Mouse (Mus musculus) heart, postnatal 0 days (tissue): ENCODE measurements at regions not wholly inside any gene's neighbourhood (a gene's known extent, or its start where the extent isn't known, plus 50 kb on each side); places are given as distances from the start of the nearest gene placed in this dataset.

Source experiments
- ATAC-seq: fragments of 200-750 bp; cut with Nextera tagmentation; 2 replicates; pipeline ENCODE4 v1.8.0; 2017; ENCODE audit warnings: low read depth, moderate number of reproducible peaks, moderate library complexity; ENCODE audit not compliant: insufficient read depth
- DNase-seq: peaks from one replicate; pipeline ENCODE4 v3.0.0-alpha.2; 2016; ENCODE audit warnings: low spot score
- H3K27ac ChIP-seq: fragments of 300-500 bp; sonication (generic); 2 replicates; pipeline ENCODE4 v1.5.1; 2014; ENCODE audit warnings: low read depth, mild to moderate bottlenecking
- H3K27me3 ChIP-seq: fragments of 300-500 bp; sonication (generic); 2 replicates; pipeline ENCODE4 v1.6.1; 2014; ENCODE audit warnings: low read length, mixed read lengths; ENCODE audit not compliant: control insufficient read depth, insufficient read depth
- H3K36me3 ChIP-seq: fragments of 300-500 bp; sonication (generic); replicated peaks from 2 replicates; pipeline ENCODE4 v1.6.1; 2014; ENCODE audit warnings: low read length, mixed read lengths; ENCODE audit not compliant: control insufficient read depth, insufficient read depth
- H3K4me1 ChIP-seq: fragments of 300-500 bp; sonication (generic); 2 replicates; pipeline ENCODE4 v1.6.1; 2014; ENCODE audit warnings: antibody characterized with exemption; ENCODE audit not compliant: control insufficient read depth, insufficient read depth
- H3K4me2 ChIP-seq: fragments of 300-500 bp; sonication (generic); 2 replicates; pipeline ENCODE4 v1.6.1; 2014; ENCODE audit warnings: low read depth, mild to moderate bottlenecking, low read length, moderate library complexity
- H3K4me3 ChIP-seq: fragments of 300-500 bp; sonication (generic); 2 replicates; pipeline ENCODE4 v1.5.1; 2014; ENCODE audit warnings: low read depth, low read length
- H3K9ac ChIP-seq: fragments of 300-500 bp; sonication (generic); replicated peaks from 2 replicates; pipeline ENCODE4 v1.6.1; 2014; ENCODE audit warnings: low read depth, low read length, mixed read lengths
- H3K9me3 ChIP-seq: fragments of 300-500 bp; sonication (generic); replicated peaks from 2 replicates; pipeline ENCODE4 v1.6.1; 2016; ENCODE audit warnings: low read length; ENCODE audit not compliant: control insufficient read depth
- CTCF ChIP-seq: IDR thresholded peaks from 2 replicates; pipeline ENCODE4 v1.5.1; 2016; ENCODE audit warnings: antibody characterized with exemption, control low read depth, low read depth
- EP300 ChIP-seq: IDR thresholded peaks from 2 replicates; pipeline ENCODE4 v1.6.1; 2016; ENCODE audit warnings: antibody characterized with exemption, low read depth
- WGBS: fragments of 180-500 bp; shearing (Covaris S2); extraction: QIAGEN DNeasy Blood & Tissue Kit; methylation state at CpG from one replicate; pipeline ENCODE4 v1.1.7; 2014; 5-methylcytosine and 5-hydroxymethylcytosine counted together

GRCm38 (mm10) chr1:137648832-137649231, 526.7 kb downstream of the Ptprc start:
- no peak for TF ChIP-seq CTCF
- TF ChIP-seq EP300: no peak
- WGBS: 81% methylated on average over 1 of the region's 1 CpGs
- Histone ChIP-seq H3K9ac (no peak overlapping the region), H3K27me3 (no peaks in the 10 kb centered on the region), H3K4me1 (peaks cover 28% of the 10 kb centered on the region), H3K27ac (no peak overlapping the region), H3K9me3 (no peaks in the 10 kb centered on the region), H3K4me2 (no peak overlapping the region), H3K36me3 (no peaks in the 10 kb centered on the region), H3K4me3 (no peak overlapping the region)
- ATAC-seq (no peak), DNase-seq (no peak)

- H3K4me3 ChIP-seq: no peak overlapping the region
- 37% methylated on average over 6 of the region's 6 CpGs for WGBS
- DNase-seq (peak; percentile 57), ATAC-seq (peak; percentile 74)
- H3K27me3 ChIP-seq: no peaks in the 10 kb centered on the region
- H3K27ac ChIP-seq: peak overlapping the region; percentile 22
- H3K36me3 ChIP-seq: no peaks in the 10 kb centered on the region
- 0 out of 2 replicates have a peak overlapping the region, but pooled peaks have one; percentile 0 for H3K4me2 ChIP-seq
- no peak overlapping the region for H3K9ac ChIP-seq
- H3K9me3 ChIP-seq: no peaks in the 10 kb centered on the region
- H3K4me1 ChIP-seq: peaks cover 9% of the 10 kb centered on the region; the same call in 1 of the 2 replicates
- TF ChIP-seq EP300 (peak; percentile 77), CTCF (no peak)
Measured at GRCm38 (mm10) chr1:137644601-137645040, 530.9 kb downstream of the Ptprc start.

- TF ChIP-seq EP300: no peak
- TF ChIP-seq CTCF: no peak
- Histone ChIP-seq H3K4me3 (no peak overlapping the region), H3K9ac (no peak overlapping the region), H3K9me3 (no peaks in the 10 kb centered on the region), H3K27ac (no peak overlapping the region), H3K27me3 (no peaks in the 10 kb centered on the region), H3K36me3 (no peaks in the 10 kb centered on the region), H3K4me2 (no peak overlapping the region), H3K4me1 (peaks cover 9% of the 10 kb centered on the region; the same call in 1 of the 2 replicates)
- WGBS: 78% methylated on average over 1 of the region's 1 CpGs
- DNase-seq (no peak), ATAC-seq (no peak)
Measured at GRCm38 (mm10) chr1:137643508-137643907, 532.0 kb downstream of the Ptprc start.

DNA sequence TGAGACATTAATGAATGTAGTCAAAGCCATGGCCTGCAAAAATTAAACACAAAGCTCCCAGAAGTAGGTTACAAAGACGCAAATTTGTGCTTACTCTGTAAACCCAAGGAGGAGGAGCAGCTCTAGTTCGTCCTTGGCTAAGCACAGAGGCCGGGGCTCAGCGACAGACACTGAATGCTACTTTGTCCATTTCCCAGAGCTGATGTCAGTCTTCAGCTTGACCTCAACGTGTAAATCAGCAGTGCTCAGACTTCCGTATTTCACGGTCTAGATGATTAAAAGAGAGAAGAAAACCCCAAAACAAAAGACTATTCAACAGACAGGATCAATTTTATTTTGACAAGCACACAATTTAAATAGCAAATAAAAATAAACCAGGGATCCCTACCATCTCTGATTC, 534.7 kb downstream of the Ptprc start:
- ATAC-seq: no peak
- TF ChIP-seq EP300 (no peak), CTCF (no peak)
- peaks cover 9% of the 10 kb centered on the region; the same call in 1 of the 2 replicates for H3K4me1 ChIP-seq

GRCm38 (mm10) chr1:137636947-137637346, 538.6 kb downstream of the Ptprc start:
- Histone ChIP-seq H3K9ac (no peak overlapping the region), H3K4me3 (no peak overlapping the region), H3K27me3 (no peaks in the 10 kb centered on the region), H3K27ac (no peak overlapping the region), H3K4me2 (no peak overlapping the region), H3K36me3 (no peaks in the 10 kb centered on the region), H3K4me1 (no peaks in the 10 kb centered on the region), H3K9me3 (no peaks in the 10 kb centered on the region)
- no peak for DNase-seq
- WGBS: 56% methylated on average over 3 of the region's 3 CpGs
- ATAC-seq: no peak
- no peak for TF ChIP-seq CTCF
- TF ChIP-seq EP300: no peak

More for the DNA sequence above, 534.7 kb downstream of the Ptprc start:
- Histone ChIP-seq H3K27ac (no peak overlapping the region), H3K9ac (no peak overlapping the region), H3K36me3 (no peaks in the 10 kb centered on the region), H3K4me2 (no peak overlapping the region), H3K9me3 (no peaks in the 10 kb centered on the region), H3K27me3 (no peaks in the 10 kb centered on the region), H3K4me3 (no peak overlapping the region)
- no peak for DNase-seq
- WGBS: 56% methylated on average over 7 of the region's 7 CpGs

DNA sequence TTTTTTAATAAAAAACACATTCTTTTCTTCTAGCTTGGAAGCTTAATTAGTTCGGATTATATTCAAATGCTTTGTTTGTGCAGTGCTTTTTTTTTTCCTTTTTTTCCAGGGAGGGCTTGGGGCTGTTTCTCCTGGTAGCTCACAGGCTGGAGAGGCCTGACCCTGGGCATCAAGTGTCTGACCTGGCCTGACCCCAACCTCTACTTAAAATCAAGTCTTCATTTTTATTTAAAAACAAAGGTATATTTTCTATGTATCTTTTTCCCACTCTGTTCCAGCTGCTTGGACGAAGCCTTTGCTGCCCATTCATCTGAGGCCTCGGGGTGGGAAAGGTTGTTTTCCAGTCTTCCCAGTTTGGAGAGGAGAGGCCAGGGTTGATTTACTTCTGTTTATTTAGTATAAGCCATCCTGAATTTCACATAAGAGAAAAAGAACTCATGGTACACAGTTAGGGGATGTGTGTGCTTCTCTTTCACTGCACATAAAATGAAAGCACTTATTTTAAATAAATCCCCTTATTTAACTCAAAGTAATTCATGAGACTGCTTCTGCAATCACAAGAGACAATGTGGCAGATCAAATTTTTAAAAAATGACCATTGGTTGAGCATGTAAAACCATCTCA, 539.1 kb downstream of the Ptprc start:
- Histone ChIP-seq H3K9ac (no peak overlapping the region), H3K4me1 (no peaks in the 10 kb centered on the region), H3K9me3 (no peaks in the 10 kb centered on the region), H3K27ac (no peak overlapping the region), H3K27me3 (no peaks in the 10 kb centered on the region), H3K4me2 (no peak overlapping the region), H3K36me3 (no peaks in the 10 kb centered on the region), H3K4me3 (no peak overlapping the region)
- ATAC-seq: no peak
- TF ChIP-seq CTCF (no peak), EP300 (no peak)
- DNase-seq: no peak
- 79% methylated on average over 3 of the region's 3 CpGs for WGBS
